Mouse (Mus musculus): ENCODE data around the gene Mpped2.

DNA sequence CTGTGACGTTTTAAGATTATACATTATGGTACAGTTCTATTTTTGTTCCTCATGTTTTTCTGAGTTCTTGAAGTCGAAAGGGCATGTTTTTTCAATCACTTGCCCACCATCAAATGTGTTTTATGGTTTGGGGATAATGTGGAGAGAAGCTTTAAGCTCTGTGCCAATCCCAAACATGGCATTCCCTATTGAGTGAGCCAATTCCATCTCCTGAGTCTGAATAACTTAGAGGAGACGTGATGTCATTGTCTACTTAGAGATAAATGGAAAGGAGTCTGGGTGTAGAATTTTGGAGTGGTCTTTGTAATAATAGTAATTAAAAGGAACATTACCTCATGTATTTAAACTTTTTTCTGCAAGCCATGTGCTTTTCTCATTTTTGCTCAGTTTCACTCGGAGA, 9.2 kb upstream of the Mpped2 start:
- TF ChIP-seq HCFC1 (IDR thresholded peaks at IDR 0.05; ENCODE audit: borderline replicate concordance, insufficient read depth, low read length) (no peak), MAFK (IDR thresholded peaks at IDR 0.05; ENCODE audit: insufficient read depth, low read depth, low read length) (no peak), CHD2 (IDR thresholded peaks at IDR 0.05; ENCODE audit: low read depth, low read length) (no peak), ZNF384 (IDR thresholded peaks at IDR 0.05; ENCODE audit: low read depth, low read length) (no peak), ZC3H11A (IDR thresholded peaks at IDR 0.05; ENCODE audit: borderline replicate concordance, low read depth, low read length) (no peak)

Measured in ES-E14 (cell line).